Mouse (Mus musculus): ENCODE results near the gene Rdh9. TPM values are rescaled to one million over a fixed set of nuclear protein-coding genes. Genes with fewer than 3 reads are reported as not detected.
"Not testable (repeated sequence)": the region's sequence is repeated elsewhere in the genome, so short reads cannot be mapped to it uniquely, and the experiment has no call there.

Gene Rdh9
- total RNA-seq, 2 experiments from 2014 or later, result 0.47 TPM; not detected in 1

- DNase-seq (ENCODE audit: extremely low spot score in 1 of 2, low spot score in 1 of 2), result no peak
Measured at GRCm38 (mm10) chr10:127755770-127756468, 20.3 kb upstream of the Rdh9 start.

DNA sequence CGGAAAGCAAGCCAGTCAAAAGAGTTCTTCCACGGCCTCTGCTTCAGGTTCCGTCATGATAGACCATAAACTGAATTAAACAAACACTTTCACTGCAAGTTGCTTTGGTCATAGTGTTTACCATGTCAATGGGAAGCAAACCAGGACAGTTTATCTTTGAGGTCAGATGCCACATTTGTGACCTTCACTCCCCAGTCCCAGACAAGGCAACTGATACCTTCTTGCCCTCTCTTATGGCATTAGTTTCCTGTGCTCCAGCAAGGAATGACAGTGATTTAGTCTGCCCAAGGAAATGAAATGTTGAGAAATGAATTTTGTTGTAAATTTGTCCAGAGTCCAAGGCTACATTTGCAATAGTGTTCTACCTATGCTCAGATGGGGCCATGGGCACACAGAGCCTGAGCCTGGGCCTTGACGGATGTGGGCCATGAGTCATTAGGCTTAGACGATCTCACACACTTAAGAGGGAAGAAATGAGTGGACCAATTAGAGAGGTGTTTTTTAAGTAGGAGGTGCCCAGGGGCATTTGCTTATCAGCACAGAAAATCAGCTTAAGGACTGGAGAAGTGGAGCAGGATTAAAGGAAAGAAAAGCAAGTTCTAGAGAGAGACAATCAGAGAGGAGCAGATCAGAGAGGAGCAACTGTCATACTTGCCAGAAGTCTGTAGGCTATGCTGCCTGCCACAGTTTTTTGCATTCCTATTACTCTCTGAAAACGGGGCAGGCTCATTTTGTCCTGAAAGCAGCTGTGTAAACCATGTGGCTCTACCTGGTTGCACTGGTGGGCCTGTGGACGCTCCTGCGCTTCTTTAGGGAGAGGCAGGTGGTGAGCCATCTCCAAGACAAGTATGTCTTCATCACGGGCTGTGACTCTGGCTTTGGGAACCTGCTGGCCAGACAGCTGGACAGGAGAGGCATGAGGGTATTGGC, 16.7 kb upstream of the Rdh9 start, which contains the start of the genes Rdh1 and Rdh16f1:
Rdh1 (plus strand) TSS at position 541 of the 930 bp plus-strand sequence.
Rdh16f1 (plus strand) TSS at position 607 of the 930 bp plus-strand sequence.
- no peak for DNase-seq (ENCODE audit: extremely low spot score in 1 of 2, low spot score in 1 of 2)

- not testable (repeated sequence) for DNase-seq (ENCODE audit: extremely low spot score in 1 of 2, low spot score in 1 of 2)
Measured at GRCm38 (mm10) chr10:127762926-127763325, 13.3 kb upstream of the Rdh9 start.

- no peak for DNase-seq (ENCODE audit: extremely low spot score in 1 of 2, low spot score in 1 of 2)
Measured at GRCm38 (mm10) chr10:127763914-127764680, 12.1 kb upstream of the Rdh9 start.

GRCm38 (mm10) chr10:127766564-127766963, 9.6 kb upstream of the Rdh9 start:
- no peak for DNase-seq (ENCODE audit: extremely low spot score in 1 of 2, low spot score in 1 of 2)

DNA sequence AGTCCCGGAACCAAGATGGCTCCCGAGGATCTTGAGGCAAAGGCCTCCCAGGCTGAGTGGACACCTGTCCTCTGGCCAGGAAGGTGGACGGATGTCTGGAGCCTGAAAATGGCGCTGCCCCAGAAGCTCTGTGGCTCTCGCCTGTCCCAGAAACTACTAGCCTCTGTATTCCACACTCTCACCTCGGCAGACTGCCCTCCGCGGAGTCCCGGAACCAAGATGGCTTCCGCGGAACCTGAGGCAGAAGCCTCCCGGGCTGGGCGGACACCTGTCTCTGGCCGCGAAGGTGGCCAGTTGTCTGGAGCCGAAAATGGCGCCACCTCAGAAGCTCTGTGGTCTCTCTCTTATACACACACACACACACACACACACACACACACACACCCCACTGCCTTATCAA, 6.1 kb downstream of the Rdh9 start:
- DNase-seq (ENCODE audit: extremely low spot score in 1 of 2, low spot score in 1 of 2), result not testable (repeated sequence)

DNA sequence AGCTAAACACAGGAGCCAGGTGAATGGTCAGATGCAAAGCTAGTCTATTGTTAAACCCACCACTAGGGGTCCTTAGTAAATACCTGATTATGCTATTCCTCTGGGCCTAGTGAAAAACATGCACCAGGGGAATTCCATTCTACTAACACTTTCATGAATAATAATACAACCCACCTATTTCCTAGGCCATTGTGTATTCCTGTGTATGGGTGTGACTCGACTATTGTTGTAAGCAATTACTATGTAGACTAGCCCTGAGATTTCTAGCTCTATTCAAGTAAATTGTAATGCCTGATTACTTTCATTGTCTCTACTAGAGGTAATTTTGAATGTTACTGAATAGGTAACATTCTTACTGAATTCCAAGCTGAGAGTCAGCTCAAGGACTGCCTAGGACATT, 9.2 kb downstream of the Rdh9 start:
- not testable (repeated sequence) for DNase-seq (ENCODE audit: extremely low spot score in 1 of 2, low spot score in 1 of 2)

GRCm38 (mm10) chr10:127799295-127799694, 23.1 kb downstream of the Rdh9 start:
- no peak for DNase-seq (ENCODE audit: extremely low spot score in 1 of 2, low spot score in 1 of 2)

- DNase-seq (ENCODE audit: extremely low spot score in 1 of 2, low spot score in 1 of 2), result no peak
Measured at GRCm38 (mm10) chr10:127800891-127801290, 24.7 kb downstream of the Rdh9 start, which contains the start of gene Rdh16. Gene Rdh16, plus strand, starts transcription at chr10:127801152.

DNA sequence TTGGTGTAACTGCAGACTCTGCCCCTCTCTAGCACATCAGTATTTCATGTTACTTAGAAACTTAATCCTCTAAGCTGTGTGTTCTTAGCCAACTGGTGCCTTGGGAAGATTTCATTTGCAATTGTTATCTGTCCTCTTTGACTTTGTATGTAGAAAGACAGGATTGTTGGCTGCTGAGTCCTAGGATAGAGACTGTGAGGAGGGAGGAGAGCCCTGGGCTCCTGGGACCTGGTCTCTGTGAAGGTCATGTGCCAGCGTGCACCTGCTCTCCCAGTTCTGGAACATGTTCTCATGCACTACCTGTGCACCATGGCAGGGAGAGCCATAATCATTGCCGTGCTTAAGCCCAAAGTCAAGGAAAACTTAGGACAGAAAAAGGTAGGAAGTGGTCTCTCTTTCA, 25.4 kb downstream of the Rdh9 start:
- no peak for DNase-seq (ENCODE audit: extremely low spot score in 1 of 2, low spot score in 1 of 2)

GRCm38 (mm10) chr10:127802236-127802635, 26.1 kb downstream of the Rdh9 start:
- DNase-seq (ENCODE audit: extremely low spot score in 1 of 2, low spot score in 1 of 2), result no peak

- no peak for DNase-seq (ENCODE audit: extremely low spot score in 1 of 2, low spot score in 1 of 2)
Measured at GRCm38 (mm10) chr10:127804416-127804815, 28.2 kb downstream of the Rdh9 start.

GRCm38 (mm10) chr10:127815888-127816287, 39.7 kb downstream of the Rdh9 start:
- no peak for DNase-seq (ENCODE audit: extremely low spot score in 1 of 2, low spot score in 1 of 2)

DNA sequence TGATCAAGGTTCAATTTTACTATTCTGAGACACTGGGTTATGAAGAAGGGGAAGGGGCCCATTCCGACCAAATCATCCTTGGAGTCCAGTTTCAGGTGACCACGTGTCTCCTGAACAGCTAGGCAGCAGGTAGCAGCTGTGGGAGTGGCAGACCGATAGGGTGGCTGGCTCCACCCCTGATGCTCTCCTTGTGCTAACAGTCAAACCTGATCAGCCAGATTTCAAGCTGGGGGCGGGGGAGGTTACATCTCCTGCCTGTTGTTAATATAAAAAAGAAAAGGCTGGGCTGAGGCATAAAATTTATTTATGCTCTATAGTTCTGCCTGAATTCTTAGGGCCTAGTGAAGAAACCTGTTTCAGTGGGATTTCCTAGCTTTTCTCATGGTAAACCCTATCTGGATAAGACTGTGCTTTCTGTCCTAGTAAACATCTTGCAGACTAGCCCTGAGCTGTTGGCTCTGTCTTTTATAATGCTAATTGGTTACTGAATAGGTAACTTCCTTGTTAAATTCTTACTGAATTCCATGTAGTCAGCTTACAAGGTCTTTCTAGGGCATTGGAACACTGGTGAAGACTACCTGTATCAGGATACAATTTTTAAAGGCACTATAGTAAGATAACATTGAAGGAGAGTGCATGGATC, 41.2 kb downstream of the Rdh9 start:
- DNase-seq (ENCODE audit: extremely low spot score in 1 of 2, low spot score in 1 of 2), result not testable (repeated sequence)

DNA sequence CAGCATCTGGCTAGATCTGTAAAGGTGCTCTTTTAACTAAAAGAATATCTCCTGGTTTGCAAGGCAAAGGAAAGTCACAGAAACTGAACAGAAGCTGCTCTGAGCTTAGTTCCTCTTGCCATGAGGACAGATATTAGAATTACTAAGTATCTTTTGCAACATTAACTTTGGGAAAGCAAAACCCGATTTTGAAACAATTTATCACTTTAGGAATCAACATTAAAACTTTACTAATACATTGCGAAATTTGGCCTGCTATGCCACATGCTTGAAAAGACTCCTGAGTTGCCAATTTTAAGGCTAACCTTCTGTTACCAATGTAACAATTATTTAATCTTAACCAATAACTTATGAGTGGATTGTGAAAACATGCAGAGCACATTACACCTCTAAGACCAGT, 45.6 kb downstream of the Rdh9 start:
- not testable (repeated sequence) for DNase-seq (ENCODE audit: extremely low spot score in 1 of 2, low spot score in 1 of 2)

GRCm38 (mm10) chr10:127825386-127825785, 49.2 kb downstream of the Rdh9 start:
- DNase-seq (ENCODE audit: extremely low spot score in 1 of 2, low spot score in 1 of 2), result peak in 1 of 2 experiments; percentile 4

GRCm38 (mm10) chr10:127829121-127829520, 52.9 kb downstream of the Rdh9 start:
- no peak for DNase-seq (ENCODE audit: extremely low spot score in 1 of 2, low spot score in 1 of 2)

DNA sequence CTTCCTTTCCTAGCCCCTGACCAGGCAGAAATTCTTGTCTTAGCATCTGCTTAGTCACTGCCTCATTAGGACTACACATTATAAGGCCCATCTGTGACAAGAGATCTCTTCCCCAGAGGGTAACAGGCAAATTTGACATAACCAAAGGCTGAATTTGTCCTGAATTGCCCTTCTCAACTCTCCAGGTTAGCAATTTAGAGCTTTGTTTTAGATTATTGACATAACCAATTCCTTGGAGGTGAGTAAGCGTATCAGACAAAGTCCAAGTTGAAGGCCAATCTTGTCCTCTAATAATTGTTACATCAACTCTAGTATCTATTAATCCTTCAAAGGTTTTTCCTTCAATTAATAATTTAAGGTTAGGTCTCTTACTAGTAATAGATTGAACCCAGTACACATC, 58.0 kb downstream of the Rdh9 start:
- DNase-seq (ENCODE audit: extremely low spot score in 1 of 2, low spot score in 1 of 2), result not testable (repeated sequence)

DNA sequence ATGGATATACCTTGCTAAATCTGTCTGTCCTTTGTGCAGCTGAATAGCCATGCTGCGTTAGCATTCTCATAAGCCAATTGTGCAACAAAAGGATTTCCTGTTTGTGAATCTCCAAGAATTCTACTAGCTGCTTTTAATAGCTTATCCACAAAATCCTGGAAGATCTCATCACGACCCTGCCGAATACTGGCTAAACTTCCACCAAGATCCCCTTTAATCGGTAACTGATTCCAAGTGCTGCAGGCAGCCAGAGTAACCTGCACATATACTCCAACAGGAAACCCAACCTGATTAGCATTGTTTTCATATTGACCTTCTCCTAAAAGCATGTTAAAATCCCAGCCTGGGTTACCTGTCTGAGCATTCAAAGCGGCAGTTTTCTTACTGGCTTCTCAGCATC, 59.1 kb downstream of the Rdh9 start:
- no peak for DNase-seq (ENCODE audit: extremely low spot score in 1 of 2, low spot score in 1 of 2)

- DNase-seq (ENCODE audit: extremely low spot score in 1 of 2, low spot score in 1 of 2), result not testable (repeated sequence)
Measured at GRCm38 (mm10) chr10:127837793-127838192, 61.6 kb downstream of the Rdh9 start.
